Mouse (Mus musculus): ENCODE measurements around the gene Ccdc63. TPM values are rescaled to one million over a fixed set of nuclear protein-coding genes. Genes with fewer than 3 reads are reported as not detected.

The Ccdc63 gene
- polyA plus RNA-seq (2012; rRNA removed; ENCODE audit: low replicate concordance): 0.08 TPM in 1 of 2 replicates, not detected in the other

GRCm38 (mm10) chr5:122140723-122141122 is at the start of gene Ccdc63:
Gene Ccdc63 (minus strand): TSS chr5:122140823.

GRCm38 (mm10) chr5:122157827-122158381 is 17.3 kb upstream of the Ccdc63 start, which contains the start of gene Ppp1cc:
Gene Ppp1cc (plus strand): TSS chr5:122158278.

Other genes with a start within 250 kb of the Ccdc63 start
- gene Cux2, start 90.7 kb downstream of the Ccdc63 start, polyA plus RNA-seq (2012; rRNA removed; ENCODE audit: low replicate concordance): 2.9 and 4.1 TPM in 2 replicates
- gene Myl2, start 39.9 kb downstream of the Ccdc63 start, polyA plus RNA-seq (2012; rRNA removed; ENCODE audit: low replicate concordance): not detected in 2 replicates
- gene Ppp1cc, start 17.5 kb upstream of the Ccdc63 start, polyA plus RNA-seq (2012; rRNA removed; ENCODE audit: low replicate concordance): 36.6 and 51.9 TPM in 2 replicates
- 3.7 and 9.3 TPM in 2 replicates for gene Hvcn1, start 66.0 kb upstream of the Ccdc63 start, polyA plus RNA-seq (2012; rRNA removed; ENCODE audit: low replicate concordance)
- gene Tctn1, start 123.6 kb upstream of the Ccdc63 start, polyA plus RNA-seq (2012; rRNA removed; ENCODE audit: low replicate concordance): 5.9 and 16.3 TPM in 2 replicates
- 17.6 and 27.1 TPM in 2 replicates for gene Pptc7, start 143.5 kb upstream of the Ccdc63 start, polyA plus RNA-seq (2012; rRNA removed; ENCODE audit: low replicate concordance)
- gene Rad9b, start 213.4 kb upstream of the Ccdc63 start, polyA plus RNA-seq (2012; rRNA removed; ENCODE audit: low replicate concordance): 0.62 and 0.91 TPM in 2 replicates
- 10.9 and 15.5 TPM in 2 replicates for gene Vps29, start 213.5 kb upstream of the Ccdc63 start, polyA plus RNA-seq (2012; rRNA removed; ENCODE audit: low replicate concordance)
- gene Gpn3, start 231.1 kb upstream of the Ccdc63 start, polyA plus RNA-seq (2012; rRNA removed; ENCODE audit: low replicate concordance): 29.6 and 46.4 TPM in 2 replicates
- gene Fam216a, start 231.5 kb upstream of the Ccdc63 start, polyA plus RNA-seq (2012; rRNA removed; ENCODE audit: low replicate concordance): 3.7 and 4.5 TPM in 2 replicates